Mouse (Mus musculus): ENCODE measurements around the gene Sowahb.

DNA sequence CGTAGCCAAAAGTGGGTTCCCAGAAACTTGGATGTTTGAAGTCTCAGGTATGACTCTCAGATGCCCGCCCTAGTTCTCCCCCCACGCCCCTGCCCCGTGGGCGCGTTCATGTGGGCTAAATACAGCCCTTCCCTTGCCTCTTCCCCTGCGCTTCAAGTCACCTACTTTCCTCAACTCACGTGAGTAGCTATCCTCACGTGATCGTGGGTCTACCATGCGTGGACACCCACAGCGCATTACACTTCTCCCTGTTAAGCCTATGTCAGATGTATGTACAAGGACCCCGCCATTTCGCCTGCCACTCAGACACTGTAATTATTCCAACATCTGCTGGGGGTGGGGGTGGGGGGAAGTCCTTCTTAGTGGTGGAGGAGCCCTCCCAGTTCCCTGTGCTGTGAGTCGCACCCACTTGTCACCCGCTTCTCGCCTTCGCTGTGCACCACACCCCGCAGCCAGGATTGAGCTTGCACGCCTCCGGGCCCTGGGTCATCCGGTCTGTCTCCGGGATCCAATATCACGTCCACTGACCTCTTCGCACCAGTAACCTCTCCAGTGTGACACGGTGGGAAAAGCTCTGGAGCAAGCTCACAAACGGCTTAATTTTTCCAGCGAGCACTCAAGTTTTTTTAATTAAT lies 47.4 kb upstream of the Sowahb start:
- no peak for TF ChIP-seq TAL1 (IDR thresholded peaks at IDR 0.05; ENCODE audit: low read length)
- TF ChIP-seq GATA1 (IDR thresholded peaks at IDR 0.05; ENCODE audit: low read length), result no peak

Data from erythroblast, embryonic 14.5 days (primary cell).